Mouse (Mus musculus) lung, postnatal 0 days (tissue): Measurements from ENCODE around the gene Frmpd4.

Experiments
- CTCF ChIP-seq: IDR thresholded peaks from 2 replicates; pipeline ENCODE4 v1.5.1; 2016; ENCODE audit warnings: antibody characterized with exemption, mild to moderate bottlenecking
- EP300 ChIP-seq: IDR thresholded peaks from 2 replicates; pipeline ENCODE4 v1.6.1; 2016; ENCODE audit warnings: antibody characterized with exemption, mild to moderate bottlenecking, control low read depth

DNA sequence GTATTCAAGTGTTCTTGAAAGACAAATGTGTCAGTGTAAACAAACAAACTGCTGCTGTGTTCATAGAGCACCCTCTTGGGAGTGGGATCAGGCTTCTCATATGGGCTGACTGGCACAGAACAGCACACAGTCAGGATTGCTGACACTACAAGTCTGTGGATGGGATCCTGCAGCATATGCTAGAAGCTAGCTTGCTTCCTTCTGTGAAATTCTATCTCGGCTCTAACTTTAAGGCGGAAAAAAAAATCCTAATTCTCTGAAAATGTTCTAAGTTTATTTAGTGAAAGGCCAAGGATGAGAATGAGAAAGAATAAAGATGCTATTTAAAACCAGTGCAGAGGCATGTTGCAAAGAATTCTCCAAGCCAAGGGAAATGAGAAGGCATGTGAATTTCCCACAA is 226.6 kb downstream of the Frmpd4 start:
- TF ChIP-seq CTCF (no peak), EP300 (no peak)
